Mouse (Mus musculus) hindbrain, postnatal 0 days (tissue): ENCODE measurements around the gene Papolb. TPM values are rescaled to one million over a fixed set of nuclear protein-coding genes. Genes with fewer than 3 reads are reported as not detected.

Source experiments
- ATAC-seq: fragments of 200-750 bp; cut with Nextera tagmentation; 2 replicates; pipeline ENCODE4 v1.8.0; 2017; ENCODE audit warnings: mild to moderate bottlenecking, moderate TSS enrichment, moderate library complexity
- DNase-seq: peaks from one replicate; pipeline ENCODE4 v3.0.0-alpha.2; 2015; ENCODE audit warnings: low spot score
- H3K27ac ChIP-seq: fragments of 300-500 bp; sonication (generic); 2 replicates; pipeline ENCODE4 v1.5.1; 2014; ENCODE audit warnings: mild to moderate bottlenecking
- H3K27me3 ChIP-seq: fragments of 300-500 bp; sonication (generic); 2 replicates; pipeline ENCODE4 v1.6.1; 2014; ENCODE audit warnings: low read length, mixed read lengths; ENCODE audit not compliant: insufficient read depth
- H3K36me3 ChIP-seq: fragments of 300-500 bp; sonication (generic); 2 replicates; pipeline ENCODE4 v1.6.1; 2014; ENCODE audit warnings: low read length, mixed read lengths; ENCODE audit not compliant: insufficient read depth
- H3K4me1 ChIP-seq: fragments of 300-500 bp; sonication (generic); 2 replicates; pipeline ENCODE4 v1.6.1; 2014; ENCODE audit warnings: antibody characterized with exemption, low read length, mixed read lengths; ENCODE audit not compliant: insufficient read depth
- H3K4me2 ChIP-seq: fragments of 300-500 bp; sonication (generic); 2 replicates; pipeline ENCODE4 v1.6.1; 2014; ENCODE audit warnings: low read depth, mild to moderate bottlenecking, low read length, moderate library complexity, mixed read lengths
- H3K4me3 ChIP-seq: fragments of 300-500 bp; sonication (generic); 2 replicates; pipeline ENCODE4 v1.5.1; 2014; ENCODE audit warnings: low read length
- H3K9ac ChIP-seq: fragments of 300-500 bp; sonication (generic); replicated peaks from 2 replicates; pipeline ENCODE4 v1.6.1; 2014; ENCODE audit warnings: mild to moderate bottlenecking, low read length, moderate library complexity, mixed read lengths
- H3K9me3 ChIP-seq: fragments of 300-500 bp; sonication (generic); 2 replicates; pipeline ENCODE4 v1.6.1; 2016; ENCODE audit warnings: low read length, mixed read lengths
- CTCF ChIP-seq: IDR thresholded peaks from 2 replicates; pipeline ENCODE4 v1.5.1; 2016; ENCODE audit warnings: antibody characterized with exemption, control low read depth, low read depth
- WGBS: fragments of 180-500 bp; shearing (Covaris S2); extraction: QIAGEN DNeasy Blood & Tissue Kit; methylation state at CpG from one replicate; pipeline ENCODE4 v1.1.7; 2014; 5-methylcytosine and 5-hydroxymethylcytosine counted together
- polyA plus RNA-seq: library from polyadenylated mRNA; unstranded; fragments of >200 nt; fragmentation: Nextera tagmentation; extraction: Ambion mirVana; gene quantifications from 2 replicates; pipeline ENCODE4 v1.2.1, GENCODE M21; 2015
- total RNA-seq: library from RNA; depleted of rRNA; stranded (reverse); fragments of >200 nt; gene quantifications from 2 replicates; pipeline ENCODE4 v1.2.3, GENCODE M21; 2014

The Papolb gene
- total and polyA plus RNA-seq, 2 experiments from 2014 or later, result 0.16 to 0.37 TPM

DNA sequence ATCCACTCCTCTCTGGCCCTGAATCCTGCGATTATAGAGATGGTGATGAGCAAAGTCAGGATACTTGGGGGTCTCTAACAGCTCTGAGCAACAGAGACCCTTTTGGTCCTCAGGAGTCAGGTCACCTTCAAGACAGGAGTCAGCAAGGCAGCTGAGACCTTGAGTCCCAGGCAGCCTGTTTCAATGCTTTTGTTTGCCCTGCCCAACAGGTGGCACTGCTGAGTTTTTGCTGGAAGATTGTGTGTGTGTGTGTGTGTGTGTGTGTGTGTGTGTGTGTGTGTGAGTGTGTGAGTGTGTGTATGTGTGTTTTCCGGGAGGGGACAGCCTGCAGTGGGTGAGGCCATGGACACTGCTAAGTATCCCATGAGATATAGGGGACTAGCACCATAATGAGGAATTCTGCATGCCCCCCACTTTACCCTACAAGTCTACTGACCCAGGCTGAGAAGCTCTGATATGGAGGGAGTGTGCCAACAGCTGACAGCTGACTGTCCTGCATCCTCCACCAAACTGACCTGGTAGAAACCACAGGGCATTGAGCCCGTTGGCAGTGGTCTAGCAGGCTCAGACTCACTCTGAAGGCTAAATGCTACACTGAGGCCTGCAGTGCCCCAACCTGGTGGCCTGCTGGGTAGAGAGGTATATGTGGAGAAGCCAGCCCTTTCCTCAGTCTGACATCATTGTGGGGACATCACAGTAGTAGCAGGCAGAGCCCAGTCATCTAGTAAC is 24.0 kb downstream of the Papolb start:
- H3K27me3 ChIP-seq, result no peaks in the 10 kb centered on the region
- H3K4me2 ChIP-seq, result no peak overlapping the region
- peaks cover 14% of the 10 kb centered on the region for H3K4me1 ChIP-seq
- H3K9me3 ChIP-seq, result no peaks in the 10 kb centered on the region
- no peak overlapping the region for H3K4me3 ChIP-seq
- H3K27ac ChIP-seq, result no peak overlapping the region
- 79% methylated on average over 3 of the region's 3 CpGs for WGBS
- DNase-seq (no peak), ATAC-seq (no peak)
- peak; percentile 57 for TF ChIP-seq CTCF
- no peak overlapping the region for H3K9ac ChIP-seq
- 0 out of 2 replicates have a peak, but pooled peaks cover 3% of the 10 kb centered on the region for H3K36me3 ChIP-seq

DNA sequence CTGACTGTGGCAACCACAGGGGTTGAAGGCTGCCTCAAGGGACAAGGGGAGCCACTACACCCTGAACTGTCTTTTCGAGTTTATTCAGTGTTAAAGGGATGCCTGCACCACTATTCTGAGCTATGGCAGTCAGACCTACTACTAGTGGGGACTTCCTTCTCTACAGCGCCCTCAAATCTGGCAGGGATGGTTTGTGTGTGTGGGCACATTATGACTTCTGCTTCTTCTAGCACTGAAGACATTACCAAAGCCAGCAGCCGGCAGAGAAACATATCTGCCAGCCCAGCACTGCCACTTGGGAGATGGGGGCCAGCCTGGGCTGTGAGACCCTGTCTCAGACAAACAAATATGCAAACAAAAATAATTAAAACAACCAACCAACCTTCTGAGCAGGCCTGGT is 25.7 kb downstream of the Papolb start:
- 68% methylated on average over 3 of the region's 3 CpGs for WGBS
- Histone ChIP-seq H3K9me3 (no peaks in the 10 kb centered on the region), H3K9ac (no peak overlapping the region), H3K4me2 (no peak overlapping the region), H3K27me3 (no peaks in the 10 kb centered on the region), H3K4me1 (peaks cover 4% of the 10 kb centered on the region), H3K36me3 (0 out of 2 replicates have a peak, but pooled peaks cover 3% of the 10 kb centered on the region), H3K4me3 (no peak overlapping the region), H3K27ac (no peak overlapping the region)
- no peak for ATAC-seq
- DNase-seq, result no peak
- no peak for TF ChIP-seq CTCF

DNA sequence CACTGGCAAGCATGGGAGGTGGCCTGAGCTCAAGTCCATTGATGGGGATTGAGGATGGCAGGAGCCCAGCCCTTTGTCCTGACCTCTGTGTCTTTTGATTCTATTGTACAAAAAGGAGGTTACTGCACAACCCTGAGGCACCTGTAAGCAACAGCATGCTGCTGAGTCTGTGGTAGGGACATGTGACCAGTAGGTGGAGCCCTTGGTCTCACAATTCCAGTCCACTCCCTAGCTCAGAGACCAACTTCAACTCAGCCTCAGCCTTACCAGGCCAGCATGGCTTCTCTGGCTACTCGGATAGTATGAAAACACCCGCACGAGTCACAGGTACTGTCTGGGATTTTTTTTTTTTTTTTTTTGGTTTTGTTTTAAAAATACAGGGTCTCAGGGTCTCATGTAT is 27.5 kb downstream of the Papolb start:
- H3K27ac ChIP-seq, result no peak overlapping the region
- DNase-seq (peak; percentile 94), ATAC-seq (peak; percentile 94)
- H3K4me2 ChIP-seq, result no peak overlapping the region
- no peaks in the 10 kb centered on the region for H3K27me3 ChIP-seq
- H3K9ac ChIP-seq, result no peak overlapping the region
- H3K9me3 ChIP-seq, result no peaks in the 10 kb centered on the region
- no peak overlapping the region for H3K4me3 ChIP-seq
- no peaks in the 10 kb centered on the region; the same call in 1 of the 2 replicates for H3K4me1 ChIP-seq
- WGBS, result 0% methylated on average over 3 of the region's 3 CpGs
- peak; percentile 95 for TF ChIP-seq CTCF
- 0 out of 2 replicates have a peak, but pooled peaks cover 3% of the 10 kb centered on the region for H3K36me3 ChIP-seq

DNA sequence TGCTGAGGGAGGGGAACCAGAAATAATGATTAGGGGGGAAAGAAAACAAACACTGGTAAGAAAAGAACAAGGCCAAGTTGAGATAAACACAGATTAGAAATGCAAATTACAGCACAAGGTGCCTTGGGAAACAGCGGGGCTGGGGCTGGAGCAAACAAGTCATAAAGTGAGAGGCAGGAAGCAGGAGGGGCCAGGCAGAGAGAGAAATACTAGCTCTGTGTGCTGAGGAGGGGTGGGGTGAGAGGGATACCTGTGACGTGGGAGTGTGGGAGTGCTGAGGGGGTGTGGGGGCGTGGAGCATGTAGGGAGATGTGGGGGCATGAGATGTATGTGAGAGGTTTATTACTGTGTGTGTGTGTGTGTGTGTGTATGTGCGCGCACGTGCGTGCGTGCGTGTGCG is 29.0 kb downstream of the Papolb start:
- 85% methylated on average over 10 of the region's 10 CpGs for WGBS
- TF ChIP-seq CTCF, result no peak
- Histone ChIP-seq H3K4me2 (no peak overlapping the region), H3K4me1 (no peaks in the 10 kb centered on the region), H3K27ac (no peak overlapping the region), H3K9me3 (no peaks in the 10 kb centered on the region), H3K4me3 (no peak overlapping the region), H3K36me3 (no peaks in the 10 kb centered on the region), H3K9ac (no peak overlapping the region), H3K27me3 (no peaks in the 10 kb centered on the region)
- DNase-seq, result no peak
- ATAC-seq, result no peak

DNA sequence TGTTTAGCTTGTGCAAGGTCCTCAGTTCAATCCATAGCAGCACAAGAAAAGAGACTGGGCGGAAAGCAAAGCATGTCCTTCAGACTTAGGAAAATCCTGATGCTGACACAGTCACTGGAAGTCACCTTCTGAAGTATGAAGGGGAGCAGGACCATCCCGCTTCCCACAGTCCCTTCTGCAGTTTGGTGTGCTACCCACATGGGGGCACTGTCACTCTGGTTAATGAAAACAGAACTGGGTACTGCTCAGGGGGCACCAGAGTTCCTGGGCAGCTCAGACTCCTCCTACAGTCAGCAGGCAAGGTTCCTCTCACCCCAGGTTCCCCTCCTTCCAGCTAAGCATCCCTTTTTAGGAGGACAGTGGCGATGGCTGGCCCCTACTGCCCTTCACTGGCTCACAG is 30.9 kb downstream of the Papolb start:
- Histone ChIP-seq H3K36me3 (no peaks in the 10 kb centered on the region), H3K9ac (no peak overlapping the region), H3K27ac (no peak overlapping the region), H3K4me3 (no peak overlapping the region), H3K27me3 (no peaks in the 10 kb centered on the region), H3K4me1 (no peaks in the 10 kb centered on the region), H3K9me3 (no peaks in the 10 kb centered on the region), H3K4me2 (no peak overlapping the region)
- DNase-seq, result peak; percentile 73
- WGBS, result 31% methylated on average over 3 of the region's 3 CpGs
- ATAC-seq, result peak; percentile 27; the same call in 1 of the 2 replicates
- peak; percentile 84 for TF ChIP-seq CTCF

DNA sequence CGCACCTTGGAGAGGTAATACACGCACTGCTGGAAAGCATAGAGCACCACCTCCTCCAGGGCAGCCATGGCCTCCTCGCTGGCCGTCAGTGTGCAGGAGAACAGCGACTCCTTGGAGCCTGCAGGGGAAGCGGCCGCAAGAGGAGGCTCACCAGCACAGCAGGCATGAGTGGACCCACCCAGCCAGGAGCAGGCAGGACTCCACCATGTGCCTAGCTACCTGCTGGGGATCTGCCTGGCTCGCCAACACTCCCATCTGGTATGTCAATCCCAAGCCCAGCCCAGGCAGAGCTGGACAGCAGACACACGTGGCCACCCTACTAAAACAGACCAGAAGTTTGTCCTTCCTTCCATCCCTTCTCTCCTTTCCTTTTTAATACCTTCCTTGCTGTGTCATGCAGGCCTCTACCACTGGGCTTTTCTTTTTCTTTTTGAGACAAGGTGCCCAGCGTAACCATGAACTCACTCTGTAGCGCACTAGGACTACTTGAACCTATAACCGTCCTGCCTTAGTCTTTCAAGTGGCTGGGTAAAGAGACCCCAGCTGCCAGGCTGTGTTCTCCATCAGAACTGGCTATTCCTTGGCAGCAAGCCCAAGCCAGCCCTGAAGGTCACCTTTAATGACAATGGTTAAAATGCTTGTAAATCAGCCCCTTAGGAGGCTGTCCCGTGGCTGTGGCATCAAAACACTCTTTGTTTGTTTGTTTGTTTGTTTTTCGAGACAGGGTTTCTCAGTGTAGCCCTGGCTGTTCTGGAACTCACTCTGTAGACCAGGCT is 34.4 kb downstream of the Papolb start:
- no peak overlapping the region for H3K4me2 ChIP-seq
- ATAC-seq, result 0 out of 2 replicates have a peak, but pooled peaks have one; percentile 10
- H3K4me3 ChIP-seq, result no peak overlapping the region
- H3K4me1 ChIP-seq, result no peaks in the 10 kb centered on the region
- no peaks in the 10 kb centered on the region for H3K36me3 ChIP-seq
- peak overlapping the region; percentile 27; the same call in 1 of the 2 replicates for H3K27ac ChIP-seq
- WGBS, result 52% methylated on average over 14 of the region's 14 CpGs
- H3K9ac ChIP-seq, result no peak overlapping the region
- peak; percentile 31 for TF ChIP-seq CTCF
- DNase-seq, result peak; percentile 55
- no peaks in the 10 kb centered on the region for H3K27me3 ChIP-seq
- no peaks in the 10 kb centered on the region for H3K9me3 ChIP-seq

DNA sequence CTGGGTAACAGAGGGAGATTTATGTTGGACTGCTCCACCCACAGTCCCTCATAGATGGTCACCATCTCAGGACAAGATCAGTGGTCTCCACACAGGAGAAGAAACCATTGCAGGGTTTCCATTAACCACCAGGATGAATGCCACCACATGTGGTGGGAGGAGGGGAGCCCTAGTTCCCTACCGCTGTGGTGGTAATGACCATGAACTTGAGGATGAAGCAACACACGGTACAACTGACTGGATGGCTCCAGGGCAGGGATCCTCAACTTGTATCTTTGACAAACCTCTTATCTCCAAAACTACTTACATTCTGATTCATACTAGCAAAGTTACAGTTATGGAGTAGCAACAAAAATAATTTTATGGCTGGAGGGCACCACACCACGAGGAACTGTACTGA is 36.6 kb downstream of the Papolb start:
- Histone ChIP-seq H3K9ac (no peak overlapping the region), H3K4me3 (no peak overlapping the region), H3K27me3 (no peaks in the 10 kb centered on the region), H3K9me3 (no peaks in the 10 kb centered on the region), H3K4me1 (no peaks in the 10 kb centered on the region), H3K4me2 (no peak overlapping the region), H3K36me3 (no peaks in the 10 kb centered on the region), H3K27ac (no peak overlapping the region)
- WGBS, result 79% methylated on average over 3 of the region's 3 CpGs
- no peak for TF ChIP-seq CTCF
- ATAC-seq, result no peak
- no peak for DNase-seq
